ENCODE assay signal across 16 mouse cellular contexts in genomic region chr6:114857996-114858721, GRCm38 (mm10).
DNase-seq lines count a peak whose midpoint lies in the region; ATAC-seq and TF ChIP-seq lines count a peak whose summit lies in the region.
"Had no signal": no experiment of that assay in that cellular context is flagged by ENCODE, and none has a peak within 500 bp of the region (broad histone marks: within the 10 kb centered on the region; RNA-seq: fewer than 3 reads in every experiment).

No protein-coding gene starts in this region.

- TF ChIP-seq CTCF in lung, adult 2 months (IDR thresholded peaks at IDR 0.05; ENCODE audit: insufficient read depth, low read length), result no peak

- peaks cover 7% of the 10 kb centered on the region; the same call in 1 of the 2 replicates for H3K27me3 ChIP-seq in forebrain, embryonic 12.5 days
- no peaks in the 10 kb centered on the region for H3K27me3 ChIP-seq in forebrain, embryonic 13.5 days
- no peaks in the 10 kb centered on the region for H3K27me3 ChIP-seq in hindbrain, embryonic 13.5 days
- H3K27me3 ChIP-seq in hindbrain, embryonic 10.5 days (ENCODE audit: insufficient read depth, poor library complexity, severe bottlenecking), result no peaks in the 10 kb centered on the region
- no peaks in the 10 kb centered on the region for H3K27me3 ChIP-seq in limb, embryonic 15.5 days

- H3K9ac ChIP-seq in forebrain, embryonic 12.5 days, result no peak overlapping the region
- no peak overlapping the region for H3K9ac ChIP-seq in forebrain, embryonic 13.5 days
- H3K9ac ChIP-seq in hindbrain, embryonic 13.5 days, result peak overlapping the region; percentile 21; the same call in 1 of the 2 replicates
- H3K9ac ChIP-seq in limb, embryonic 15.5 days, result no peak overlapping the region

- peaks cover 45% of the 10 kb centered on the region for H3K36me3 ChIP-seq in forebrain, embryonic 12.5 days (replicated peaks)
- peaks cover 49% of the 10 kb centered on the region for H3K36me3 ChIP-seq in forebrain, embryonic 13.5 days (ENCODE audit: poor library complexity, severe bottlenecking)
- peaks cover 42% of the 10 kb centered on the region for H3K36me3 ChIP-seq in hindbrain, embryonic 13.5 days
- peaks cover 50% of the 10 kb centered on the region for H3K36me3 ChIP-seq in hindbrain, embryonic 10.5 days
- peaks cover 45% of the 10 kb centered on the region for H3K36me3 ChIP-seq in limb, embryonic 15.5 days

- 0 out of 2 replicates have a peak overlapping the region, but pooled peaks have one; percentile 8 for H3K27ac ChIP-seq in forebrain, embryonic 12.5 days
- H3K27ac ChIP-seq in forebrain, embryonic 13.5 days, result no peak overlapping the region
- H3K27ac ChIP-seq in hindbrain, embryonic 13.5 days, result peak overlapping the region; percentile 52; the same call in 1 of the 2 replicates
- no peak overlapping the region; the same call in 1 of the 2 replicates for H3K27ac ChIP-seq in hindbrain, embryonic 10.5 days
- H3K27ac ChIP-seq in limb, embryonic 15.5 days, result 0 out of 2 replicates have a peak overlapping the region, but pooled peaks have one; percentile 29

- peaks cover 30% of the 10 kb centered on the region for H3K4me1 ChIP-seq in forebrain, embryonic 12.5 days
- H3K4me1 ChIP-seq in forebrain, embryonic 13.5 days, result peaks cover 25% of the 10 kb centered on the region
- peaks cover 46% of the 10 kb centered on the region for H3K4me1 ChIP-seq in hindbrain, embryonic 13.5 days (replicated peaks)
- H3K4me1 ChIP-seq in hindbrain, embryonic 10.5 days (replicated peaks), result peaks cover 51% of the 10 kb centered on the region
- H3K4me1 ChIP-seq in lung, adult 2 months (ENCODE audit: control insufficient read depth, insufficient read depth, low read length), result peaks cover 25% of the 10 kb centered on the region
- H3K4me1 ChIP-seq in limb, embryonic 15.5 days, result peaks cover 51% of the 10 kb centered on the region

- H3K4me3 ChIP-seq in forebrain, embryonic 12.5 days (replicated peaks), result no peak overlapping the region
- no peak overlapping the region for H3K4me3 ChIP-seq in forebrain, embryonic 13.5 days
- no peak overlapping the region for H3K4me3 ChIP-seq in hindbrain, embryonic 13.5 days
- H3K4me3 ChIP-seq in hindbrain, embryonic 10.5 days, result no peak overlapping the region
- no peak overlapping the region for H3K4me3 ChIP-seq in lung, adult 2 months (replicated peaks; ENCODE audit: extremely low read depth, low read depth, low read length)
- H3K4me3 ChIP-seq in limb, embryonic 15.5 days, result no peak overlapping the region
- H3K4me3 ChIP-seq: myocyte had no signal

- no peak for DNase-seq in hindbrain, embryonic 10.5 days (ENCODE audit: low spot score)
- peak; percentile 38 for DNase-seq in lung, postnatal 10 days
- no peak for DNase-seq in lung, adult 2 months
- no peak for DNase-seq in spleen, postnatal 10 days (ENCODE audit: low spot score in 2 of 2)
- DNase-seq: cerebellum, adult 18-20 months; kidney, postnatal 25 days; liver; right cerebral cortex, postnatal 14 days; thymus, adult 18-20 months had no signal

- 93% methylated on average over 3 of the region's 3 CpGs for WGBS in forebrain, embryonic 12.5 days
- 77% methylated on average over 3 of the region's 3 CpGs for WGBS in forebrain, embryonic 13.5 days
- 80% methylated on average over 3 of the region's 3 CpGs for WGBS in hindbrain, embryonic 13.5 days
- WGBS in hindbrain, embryonic 10.5 days, result 89% methylated on average over 3 of the region's 3 CpGs
- 59% methylated on average over 3 of the region's 3 CpGs for WGBS in lung, adult 2 months
- WGBS in limb, embryonic 15.5 days, result 79% methylated on average over 3 of the region's 3 CpGs

- H3K9me3 ChIP-seq in forebrain, embryonic 12.5 days, result no peaks in the 10 kb centered on the region
- H3K9me3 ChIP-seq in forebrain, embryonic 13.5 days (replicated peaks), result no peaks in the 10 kb centered on the region
- no peaks in the 10 kb centered on the region for H3K9me3 ChIP-seq in hindbrain, embryonic 13.5 days
- no peaks in the 10 kb centered on the region for H3K9me3 ChIP-seq in hindbrain, embryonic 10.5 days
- no peaks in the 10 kb centered on the region for H3K9me3 ChIP-seq in limb, embryonic 15.5 days

- no peak for ATAC-seq in forebrain, embryonic 12.5 days (ENCODE audit: low FRiP score)
- no peak for ATAC-seq in forebrain, embryonic 13.5 days
- ATAC-seq in hindbrain, embryonic 13.5 days (ENCODE audit: low FRiP score), result no peak
- no peak for ATAC-seq in limb, embryonic 15.5 days (ENCODE audit: insufficient number of reproducible peaks, low FRiP score, low TSS enrichment, low read depth)
- ATAC-seq: inflammation-experienced regulatory T-cells, adult 6 months had no signal

- no peak for TF ChIP-seq POLR2A in lung, adult 2 months (IDR thresholded peaks at IDR 0.05; ENCODE audit: borderline replicate concordance, extremely low read depth, low read depth, low read length)

- no peak overlapping the region for H3K4me2 ChIP-seq in forebrain, embryonic 12.5 days
- no peak overlapping the region for H3K4me2 ChIP-seq in forebrain, embryonic 13.5 days
- H3K4me2 ChIP-seq in hindbrain, embryonic 13.5 days, result no peak overlapping the region
- no peak overlapping the region for H3K4me2 ChIP-seq in limb, embryonic 15.5 days
- H3K4me2 ChIP-seq: midbrain, embryonic 11.5 days had no signal

Comparison
In these comparisons a context has a peak if more than half of its experiments do, and no peak if none do; other contexts are left out.
1. H3K27ac ChIP-seq: peak in forebrain, embryonic 12.5 days (single experiment), hindbrain, embryonic 13.5 days (single experiment) and limb, embryonic 15.5 days (single experiment); none in forebrain, embryonic 13.5 days (single experiment) and hindbrain, embryonic 10.5 days (single experiment).